ENCODE assay signal across 19 mouse cellular contexts in the genomic region with DNA sequence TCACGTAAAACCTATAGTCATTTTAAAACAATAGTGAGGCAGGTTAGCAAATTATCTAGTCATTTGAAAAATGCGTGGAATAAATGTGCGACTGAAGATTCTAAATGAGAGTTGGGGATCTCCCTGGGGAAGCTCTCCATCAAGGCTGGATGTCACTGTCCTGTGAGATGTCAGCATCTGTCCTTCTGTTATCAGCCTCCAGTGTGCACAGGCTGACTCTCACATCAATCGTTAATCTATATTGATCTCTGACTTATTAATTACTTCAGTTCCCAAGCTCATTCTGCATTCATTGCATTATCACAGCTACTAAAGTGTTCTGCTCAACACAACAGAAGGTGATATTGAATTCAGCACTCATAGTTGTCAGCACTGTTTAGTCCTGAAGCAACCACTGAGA.
DNase-seq lines count a peak whose midpoint lies in the region; ATAC-seq and TF ChIP-seq lines count a peak whose summit lies in the region.
"Had no signal": no experiment of that assay in that cellular context is flagged by ENCODE, and none has a peak within 500 bp of the region (broad histone marks: within the 10 kb centered on the region; RNA-seq: fewer than 3 reads in every experiment).

No protein-coding gene starts in this region.

- H3K27me3 ChIP-seq in hindbrain, embryonic 11.5 days (ENCODE audit: control insufficient read depth, insufficient read depth, low read length): no peaks in the 10 kb centered on the region
- H3K27me3 ChIP-seq in hindbrain, embryonic 16.5 days (replicated peaks; ENCODE audit: control insufficient read depth, insufficient read depth, low read length): no peaks in the 10 kb centered on the region
- no peaks in the 10 kb centered on the region for H3K27me3 ChIP-seq in hindbrain, embryonic 12.5 days
- no peaks in the 10 kb centered on the region for H3K27me3 ChIP-seq in hindbrain, postnatal 0 days (ENCODE audit: insufficient read depth, low read length)
- H3K27me3 ChIP-seq: CH12.LX, Patski had no signal

- H3K36me3 ChIP-seq in hindbrain, embryonic 11.5 days (ENCODE audit: control insufficient read depth, insufficient read depth, low read length): no peaks in the 10 kb centered on the region
- H3K36me3 ChIP-seq in hindbrain, embryonic 16.5 days (ENCODE audit: control insufficient read depth, insufficient read depth, low read length): no peaks in the 10 kb centered on the region
- no peaks in the 10 kb centered on the region for H3K36me3 ChIP-seq in hindbrain, embryonic 12.5 days
- no peaks in the 10 kb centered on the region for H3K36me3 ChIP-seq in hindbrain, postnatal 0 days (ENCODE audit: insufficient read depth, low read length)
- H3K36me3 ChIP-seq: G1E had no signal

- H3K4me2 ChIP-seq in hindbrain, embryonic 11.5 days (replicated peaks; ENCODE audit: low read depth, low read length): no peak overlapping the region
- no peak overlapping the region for H3K4me2 ChIP-seq in hindbrain, embryonic 16.5 days (ENCODE audit: low read length)
- no peak overlapping the region for H3K4me2 ChIP-seq in hindbrain, embryonic 12.5 days (replicated peaks)
- H3K4me2 ChIP-seq in hindbrain, postnatal 0 days (ENCODE audit: low read depth, low read length): no peak overlapping the region

- no peaks in the 10 kb centered on the region for H3K9me3 ChIP-seq in hindbrain, embryonic 11.5 days (ENCODE audit: control insufficient read depth, low read length)
- H3K9me3 ChIP-seq in hindbrain, embryonic 16.5 days (ENCODE audit: control insufficient read depth, low read length): no peaks in the 10 kb centered on the region
- no peaks in the 10 kb centered on the region for H3K9me3 ChIP-seq in hindbrain, embryonic 12.5 days (replicated peaks)
- H3K9me3 ChIP-seq in hindbrain, postnatal 0 days (ENCODE audit: low read length): no peaks in the 10 kb centered on the region
- H3K9me3 ChIP-seq: G1E had no signal

- ATAC-seq in hindbrain, embryonic 11.5 days (ENCODE audit: low FRiP score): peak; percentile 63
- no peak for ATAC-seq in hindbrain, embryonic 16.5 days
- ATAC-seq in hindbrain, embryonic 12.5 days (ENCODE audit: low FRiP score): peak; percentile 61; the same call in 1 of the 2 replicates
- no peak for ATAC-seq in hindbrain, postnatal 0 days
- ATAC-seq: activated CD4-positive, CD25-positive, alpha-beta regulatory T cell, adult 4 months; CD4-positive, CD25-positive, alpha-beta regulatory T cell, adult 4 months; Patski had no signal

- H3K9ac ChIP-seq in hindbrain, embryonic 11.5 days (ENCODE audit: low read depth, low read length): no peak overlapping the region
- no peak overlapping the region for H3K9ac ChIP-seq in hindbrain, embryonic 16.5 days (ENCODE audit: low read depth, low read length)
- no peak overlapping the region for H3K9ac ChIP-seq in hindbrain, embryonic 12.5 days
- H3K9ac ChIP-seq in hindbrain, postnatal 0 days (replicated peaks; ENCODE audit: low read length): no peak overlapping the region

- no peak overlapping the region for H3K4me3 ChIP-seq in hindbrain, embryonic 11.5 days (ENCODE audit: low read depth, low read length)
- no peak overlapping the region for H3K4me3 ChIP-seq in hindbrain, embryonic 16.5 days (ENCODE audit: low read length)
- no peak overlapping the region for H3K4me3 ChIP-seq in hindbrain, embryonic 12.5 days
- H3K4me3 ChIP-seq in hindbrain, postnatal 0 days (ENCODE audit: low read length): no peak overlapping the region

- DNase-seq in hindbrain, embryonic 11.5 days (ENCODE audit: low spot score): no peak
- no peak for DNase-seq in hindbrain, postnatal 0 days (ENCODE audit: low spot score)
- DNase-seq: adrenal gland, adult 2 months; adrenal gland, adult 8-10 months; adrenal gland, postnatal 10 days; adrenal gland, postnatal 14 days; adrenal gland, postnatal 25 days; adrenal gland, postnatal 36 days; B cell, adult 2 months; cerebellum, adult 11 months; cerebellum, adult 11-12 months; cerebellum, adult 18-20 months had no signal

- 62% methylated on average over 4 of the region's 4 CpGs for WGBS in hindbrain, embryonic 11.5 days
- whole genome bisulfite sequencing in hindbrain, embryonic 16.5 days: 73% methylated on average over 4 of the region's 4 CpGs
- WGBS in hindbrain, embryonic 12.5 days: 61% methylated on average over 4 of the region's 4 CpGs
- 74% methylated on average over 4 of the region's 4 CpGs for WGBS in hindbrain, postnatal 0 days

- no peak overlapping the region for H3K27ac ChIP-seq in hindbrain, embryonic 11.5 days (ENCODE audit: low read depth, low read length)
- H3K27ac ChIP-seq in hindbrain, embryonic 16.5 days (ENCODE audit: low read depth, low read length): no peak overlapping the region
- H3K27ac ChIP-seq in hindbrain, embryonic 12.5 days: no peak overlapping the region
- H3K27ac ChIP-seq in hindbrain, postnatal 0 days: no peak overlapping the region

- TF ChIP-seq CTCF in hindbrain, postnatal 0 days (IDR thresholded peaks at IDR 0.05; ENCODE audit: low read depth): no peak

- H3K4me1 ChIP-seq in hindbrain, embryonic 11.5 days (replicated peaks; ENCODE audit: control insufficient read depth, insufficient read depth, low read length): no peaks in the 10 kb centered on the region
- no peaks in the 10 kb centered on the region for H3K4me1 ChIP-seq in hindbrain, embryonic 16.5 days (ENCODE audit: control insufficient read depth, insufficient read depth, low read depth, low read length)
- no peaks in the 10 kb centered on the region for H3K4me1 ChIP-seq in hindbrain, embryonic 12.5 days
- no peaks in the 10 kb centered on the region for H3K4me1 ChIP-seq in hindbrain, postnatal 0 days (ENCODE audit: insufficient read depth, low read length)

Comparison
In these comparisons a context has a peak if more than half of its experiments do, and no peak if none do; other contexts are left out.
1. ATAC-seq: peak in hindbrain, embryonic 11.5 days (single experiment) and hindbrain, embryonic 12.5 days (single experiment); none in hindbrain, embryonic 16.5 days (single experiment) and hindbrain, postnatal 0 days (single experiment).